Mouse (Mus musculus): ENCODE measurements around the gene 3110009E18Rik. TPM values are rescaled to one million over a fixed set of nuclear protein-coding genes. Genes with fewer than 3 reads are reported as not detected.

Gene 3110009E18Rik
- 12.8 and 14.3 TPM in 2 replicates for polyA plus RNA-seq (2016; fragmentation: Nextera tagmentation; extraction: Ambion mirVana)

DNA sequence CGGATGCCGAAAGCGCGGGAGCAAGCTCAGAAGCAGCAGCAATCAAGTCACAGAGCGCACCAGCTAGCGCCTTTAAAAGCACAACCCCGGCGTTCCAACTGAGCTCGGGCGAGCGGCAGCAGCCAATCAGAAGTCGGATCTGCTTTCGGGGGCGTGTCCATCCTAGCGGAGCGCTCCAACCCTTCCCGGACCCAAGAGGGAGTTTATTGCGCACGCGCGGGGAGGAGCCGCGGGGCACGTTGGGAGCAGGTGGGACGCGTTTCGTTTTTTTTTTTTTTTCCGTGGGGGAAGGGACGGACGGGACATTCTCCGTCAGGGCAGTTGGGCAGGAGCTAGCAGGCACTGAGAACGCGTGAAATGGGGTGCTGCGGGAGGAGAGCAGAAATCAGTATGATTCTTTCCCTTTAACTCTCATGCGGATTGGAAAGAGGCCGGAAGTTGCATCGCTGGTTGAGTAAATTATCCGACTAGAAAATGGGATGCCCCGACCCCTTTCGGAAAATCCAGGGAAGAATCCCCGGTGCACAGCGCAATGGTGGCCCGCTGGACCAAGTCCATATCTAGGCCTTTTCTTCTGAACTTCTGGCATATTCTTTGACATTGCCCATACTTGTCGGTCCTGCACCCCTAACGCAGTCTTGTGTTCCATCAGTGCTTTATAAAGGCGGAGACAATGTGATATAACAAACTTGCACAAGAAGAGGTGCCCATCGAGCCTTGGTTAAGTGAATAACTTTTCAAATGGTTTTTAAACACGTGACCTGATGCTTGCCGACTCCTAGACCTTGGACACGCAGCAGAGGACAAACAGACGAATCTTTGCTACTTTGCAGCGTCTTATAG lies at the start of gene 3110009E18Rik, which contains the start of gene Dbi:
TSS of gene 3110009E18Rik (plus strand) at position 219 of the 843 bp plus-strand sequence.
TSS of gene Dbi (minus strand) at position 110 of the 843 bp plus-strand sequence.
- H3K9ac ChIP-seq = peak within 1 kb of the TSS; percentile 77
- H3K36me3 ChIP-seq = peaks cover 19% of the 10 kb centered on the region
- peak within 1 kb of the TSS; percentile 68 for H3K4me3 ChIP-seq
- peak; percentile 92 for ATAC-seq
- H3K9me3 ChIP-seq (replicated peaks) = no peaks in the 10 kb centered on the region
- H3K4me2 ChIP-seq = peak within 1 kb of the TSS; percentile 89
- WGBS (ENCODE audit: insufficient replicate concordance) = 2% methylated on average over 52 of the region's 52 CpGs
- no peaks in the 10 kb centered on the region for H3K27me3 ChIP-seq (replicated peaks)
- peak within 1 kb of the TSS; percentile 84 for H3K27ac ChIP-seq
- H3K4me1 ChIP-seq = peaks cover 43% of the 10 kb centered on the region

DNA sequence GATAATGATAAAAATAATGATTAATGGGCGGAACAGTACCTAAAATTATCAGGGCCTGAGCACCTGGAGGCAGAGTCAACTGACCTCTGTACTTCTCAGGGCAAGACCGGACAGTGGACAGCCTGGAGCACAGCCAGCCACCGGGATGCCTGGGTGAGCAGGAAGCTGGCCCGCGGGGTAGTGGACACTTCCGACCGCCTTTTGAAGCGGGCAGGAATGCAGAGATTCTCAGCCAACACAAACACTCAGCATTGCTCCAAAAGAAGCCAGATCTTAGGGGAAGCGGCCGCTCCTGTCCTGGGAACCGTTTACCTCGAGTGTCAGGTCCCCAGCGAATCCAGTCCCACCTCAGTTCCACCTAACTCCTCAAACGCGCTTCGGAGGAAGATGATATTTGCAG lies 48.1 kb upstream of the 3110009E18Rik start:
- Histone ChIP-seq H3K4me3 (peak overlapping the region; percentile 46), H3K9ac (peak overlapping the region; percentile 48)
- ATAC-seq = 0 out of 2 replicates have a peak, but pooled peaks have one; percentile 36

DNA sequence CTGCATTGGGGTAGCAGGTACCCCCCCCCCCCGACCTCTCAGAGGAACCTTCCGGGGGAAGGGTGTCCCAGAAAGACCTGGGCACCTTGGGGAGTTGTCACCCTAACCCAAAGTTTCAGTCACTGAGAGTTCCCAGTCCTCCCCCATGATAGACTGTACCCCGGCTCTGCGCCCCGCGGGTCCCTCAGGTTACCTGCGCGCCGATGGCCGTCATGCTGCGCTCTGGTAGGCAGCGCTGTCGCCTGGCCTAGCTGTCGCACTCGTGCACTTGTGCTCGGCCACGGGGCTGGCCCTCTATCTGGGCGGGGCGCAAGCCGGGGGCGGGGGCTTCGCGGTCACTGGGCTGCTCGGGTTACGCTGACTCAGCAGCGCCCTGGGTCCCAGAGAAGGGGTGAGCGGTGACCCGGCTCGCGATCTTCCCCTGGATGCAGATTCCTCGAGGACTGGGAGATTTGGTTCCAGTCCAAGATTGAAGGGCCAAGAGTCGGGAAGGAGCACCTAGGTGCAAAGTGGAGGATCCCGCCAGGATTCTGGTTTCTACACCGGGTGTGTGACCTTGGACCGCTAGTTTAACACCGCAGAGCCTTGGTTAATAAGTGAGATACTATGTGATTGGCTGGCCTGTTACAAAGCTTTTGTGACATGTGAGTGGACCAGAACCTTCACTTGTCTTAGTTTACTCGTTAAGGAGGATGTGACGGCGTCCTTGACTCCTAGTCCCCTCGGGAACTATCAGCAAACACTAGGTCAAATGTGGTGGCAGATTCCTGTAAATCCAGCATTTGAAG lies 47.3 kb upstream of the 3110009E18Rik start, which contains the start of gene Tmem37:
TSS of gene Tmem37 (minus strand) at position 556 of the 788 bp plus-strand sequence.
- Histone ChIP-seq H3K4me2 (peak within 1 kb of the TSS; percentile 66), H3K4me3 (peak within 1 kb of the TSS; percentile 46), H3K36me3 (no peaks in the 10 kb centered on the region), H3K9ac (peak within 1 kb of the TSS; percentile 48), H3K27me3 (replicated peaks) (peaks cover 40% of the 10 kb centered on the region), H3K4me1 (peaks cover 26% of the 10 kb centered on the region), H3K9me3 (replicated peaks) (no peaks in the 10 kb centered on the region), H3K27ac (peak within 1 kb of the TSS; percentile 56; the same call in 1 of the 2 replicates)
- ATAC-seq = peak; percentile 68
- 2% methylated on average over 40 of the region's 40 CpGs for WGBS (ENCODE audit: insufficient replicate concordance)

More for the DNA sequence above, 48.1 kb upstream of the 3110009E18Rik start:
- Histone ChIP-seq H3K27me3 (replicated peaks) (peaks cover 40% of the 10 kb centered on the region), H3K36me3 (peaks cover 1% of the 10 kb centered on the region; the same call in 1 of the 2 replicates), H3K27ac (peak overlapping the region; percentile 56; the same call in 1 of the 2 replicates), H3K4me2 (peak overlapping the region; percentile 66), H3K4me1 (peaks cover 20% of the 10 kb centered on the region; the same call in 1 of the 2 replicates), H3K9me3 (replicated peaks) (no peaks in the 10 kb centered on the region)
- WGBS (ENCODE audit: insufficient replicate concordance) = 10% methylated on average over 16 of the region's 16 CpGs

DNA sequence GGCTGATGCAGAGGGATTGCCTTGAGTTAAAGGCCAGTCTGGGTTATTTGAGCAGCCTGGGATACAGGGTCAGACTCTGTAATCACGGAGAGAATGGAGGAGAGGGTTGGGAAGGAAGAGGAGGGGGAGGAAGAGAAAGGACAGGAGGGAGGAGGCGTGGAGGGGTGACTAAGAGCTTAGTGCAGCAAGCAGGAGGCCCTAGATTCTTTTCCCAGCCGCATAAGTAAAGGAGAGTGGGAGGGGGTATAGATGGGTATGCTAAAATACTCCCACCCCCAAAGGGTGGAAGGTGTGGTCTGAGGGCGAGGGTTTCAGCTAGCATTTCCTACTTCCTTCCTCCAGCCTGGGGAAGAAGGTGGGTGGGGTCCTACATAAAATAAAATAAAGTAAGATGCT lies 46.7 kb upstream of the 3110009E18Rik start:
- Histone ChIP-seq H3K4me1 (peaks cover 21% of the 10 kb centered on the region), H3K27ac (no peak overlapping the region; the same call in 1 of the 2 replicates), H3K27me3 (replicated peaks) (peaks cover 40% of the 10 kb centered on the region), H3K9me3 (replicated peaks) (no peaks in the 10 kb centered on the region), H3K36me3 (no peaks in the 10 kb centered on the region), H3K4me3 (peak overlapping the region; percentile 46), H3K9ac (no peak overlapping the region), H3K4me2 (peak overlapping the region; percentile 66)
- WGBS (ENCODE audit: insufficient replicate concordance) = 20% methylated on average over 4 of the region's 4 CpGs
- ATAC-seq = no peak

DNA sequence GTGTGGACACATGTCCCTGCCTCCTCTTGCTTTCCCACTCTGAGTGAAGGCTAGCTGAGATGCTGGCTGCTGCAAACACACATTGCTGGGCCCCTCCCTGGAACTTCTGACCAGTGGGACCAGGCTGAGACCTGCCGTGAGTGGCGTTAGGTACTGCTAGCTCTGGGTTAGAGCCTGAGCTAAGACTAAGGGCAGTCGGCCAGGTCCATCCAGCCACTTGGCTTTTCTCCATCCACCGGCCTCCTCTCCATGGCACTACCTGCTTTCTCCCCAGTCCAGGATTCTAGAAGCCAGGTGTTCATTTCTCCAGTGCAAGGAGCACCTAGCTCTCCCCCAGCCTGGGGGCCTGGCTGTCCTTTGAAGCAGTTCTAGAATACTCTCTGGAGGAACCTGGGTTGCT lies 46.1 kb upstream of the 3110009E18Rik start:
- no peak overlapping the region for H3K27ac ChIP-seq
- H3K9me3 ChIP-seq (replicated peaks) = no peaks in the 10 kb centered on the region
- no peak overlapping the region for H3K4me2 ChIP-seq
- ATAC-seq = no peak
- H3K4me3 ChIP-seq = no peak overlapping the region
- no peaks in the 10 kb centered on the region for H3K36me3 ChIP-seq
- H3K9ac ChIP-seq = no peak overlapping the region
- peaks cover 40% of the 10 kb centered on the region for H3K27me3 ChIP-seq (replicated peaks)
- peaks cover 21% of the 10 kb centered on the region for H3K4me1 ChIP-seq
- 69% methylated on average over 4 of the region's 4 CpGs for WGBS (ENCODE audit: insufficient replicate concordance)

DNA sequence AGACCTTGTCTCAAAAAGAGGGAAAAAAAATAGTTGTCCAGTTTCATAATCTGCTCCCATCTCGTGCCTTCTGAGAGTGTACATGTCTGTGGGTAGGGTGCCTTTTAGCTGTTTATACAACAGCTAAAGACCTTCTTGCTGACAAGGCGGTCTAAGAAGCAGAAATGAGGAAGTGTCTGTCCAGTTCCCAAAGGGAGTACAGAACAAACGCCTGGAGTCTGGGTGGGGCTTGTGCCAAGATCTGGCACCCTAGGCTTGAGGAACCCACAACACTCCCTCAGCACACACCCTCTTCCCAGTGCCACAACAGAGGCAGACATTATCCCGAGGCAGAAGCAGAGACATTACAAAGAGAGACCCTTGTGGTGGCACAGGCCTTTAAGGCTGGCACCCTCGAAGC lies 45.5 kb upstream of the 3110009E18Rik start:
- Histone ChIP-seq H3K9me3 (replicated peaks) (no peaks in the 10 kb centered on the region), H3K36me3 (no peaks in the 10 kb centered on the region), H3K4me1 (peaks cover 21% of the 10 kb centered on the region), H3K9ac (no peak overlapping the region), H3K27me3 (replicated peaks) (peaks cover 40% of the 10 kb centered on the region), H3K4me2 (no peak overlapping the region), H3K27ac (no peak overlapping the region), H3K4me3 (no peak overlapping the region)
- no peak for ATAC-seq
- WGBS (ENCODE audit: insufficient replicate concordance) = 35% methylated on average over 5 of the region's 5 CpGs

DNA sequence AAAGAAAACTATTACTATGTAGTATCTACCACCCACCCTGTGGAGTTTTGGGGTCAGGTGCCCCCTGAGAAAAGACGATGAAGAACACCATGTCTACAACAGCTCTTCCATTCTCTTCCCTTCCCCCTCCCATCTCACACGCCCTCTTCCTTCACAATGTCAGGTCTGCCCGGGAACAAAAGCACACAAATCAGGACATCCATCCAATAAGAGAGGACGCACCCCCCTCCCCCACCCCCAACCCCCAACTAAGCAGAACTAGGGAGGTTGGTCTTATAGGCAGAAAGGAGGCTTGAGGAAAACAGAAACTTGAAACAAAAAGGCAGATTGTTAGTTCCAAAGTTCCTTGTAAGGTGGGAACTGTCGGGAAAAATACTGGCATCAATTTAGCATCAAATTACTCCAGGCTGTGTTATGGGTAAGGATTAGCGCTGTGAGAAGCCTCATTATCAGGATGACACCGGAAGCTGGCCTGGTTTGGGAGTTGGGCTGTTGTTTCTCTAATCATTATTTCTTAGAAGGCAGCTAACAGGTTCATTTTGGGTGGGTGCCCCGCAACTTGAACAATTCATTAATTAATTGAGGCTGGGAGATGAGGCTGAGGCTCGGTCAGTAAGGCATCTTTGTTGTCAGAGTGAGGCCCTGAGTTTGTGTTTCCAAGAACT lies 43.1 kb upstream of the 3110009E18Rik start:
- no peak overlapping the region for H3K4me2 ChIP-seq
- no peaks in the 10 kb centered on the region for H3K9me3 ChIP-seq (replicated peaks)
- ATAC-seq = no peak
- H3K4me1 ChIP-seq = peaks cover 20% of the 10 kb centered on the region
- 28% methylated on average over 9 of the region's 9 CpGs for WGBS (ENCODE audit: insufficient replicate concordance)
- H3K27ac ChIP-seq = no peak overlapping the region
- H3K36me3 ChIP-seq = no peaks in the 10 kb centered on the region
- H3K27me3 ChIP-seq (replicated peaks) = peaks cover 27% of the 10 kb centered on the region
- no peak overlapping the region for H3K4me3 ChIP-seq
- no peak overlapping the region for H3K9ac ChIP-seq

DNA sequence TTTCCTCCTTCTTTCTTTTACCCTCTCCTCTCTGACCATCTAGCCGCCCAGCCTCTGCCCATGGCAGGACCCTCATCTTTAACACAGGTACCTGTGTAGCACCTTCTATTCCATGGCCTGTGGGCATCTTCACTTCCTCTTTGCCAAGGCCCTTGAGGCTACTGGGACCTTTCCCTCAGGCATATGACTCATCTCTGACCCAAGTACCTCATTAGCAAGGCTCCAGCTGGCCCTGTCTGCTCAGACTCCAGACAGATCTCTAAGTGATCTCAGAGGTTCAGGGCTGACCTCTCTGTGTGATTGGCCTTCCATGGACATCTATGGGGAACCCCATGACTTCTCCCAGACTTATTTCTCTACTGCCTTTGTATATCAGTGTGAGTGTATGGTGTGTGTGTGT lies 40.4 kb upstream of the 3110009E18Rik start:
- Histone ChIP-seq H3K4me3 (no peak overlapping the region), H3K27ac (no peak overlapping the region), H3K4me1 (peaks cover 18% of the 10 kb centered on the region), H3K9ac (no peak overlapping the region), H3K27me3 (replicated peaks) (0 out of 2 replicates have a peak, but pooled peaks cover 2% of the 10 kb centered on the region), H3K9me3 (replicated peaks) (no peaks in the 10 kb centered on the region), H3K36me3 (no peaks in the 10 kb centered on the region), H3K4me2 (no peak overlapping the region)
- WGBS (ENCODE audit: insufficient replicate concordance) = 57% methylated on average over 1 of the region's 1 CpGs
- no peak for ATAC-seq

DNA sequence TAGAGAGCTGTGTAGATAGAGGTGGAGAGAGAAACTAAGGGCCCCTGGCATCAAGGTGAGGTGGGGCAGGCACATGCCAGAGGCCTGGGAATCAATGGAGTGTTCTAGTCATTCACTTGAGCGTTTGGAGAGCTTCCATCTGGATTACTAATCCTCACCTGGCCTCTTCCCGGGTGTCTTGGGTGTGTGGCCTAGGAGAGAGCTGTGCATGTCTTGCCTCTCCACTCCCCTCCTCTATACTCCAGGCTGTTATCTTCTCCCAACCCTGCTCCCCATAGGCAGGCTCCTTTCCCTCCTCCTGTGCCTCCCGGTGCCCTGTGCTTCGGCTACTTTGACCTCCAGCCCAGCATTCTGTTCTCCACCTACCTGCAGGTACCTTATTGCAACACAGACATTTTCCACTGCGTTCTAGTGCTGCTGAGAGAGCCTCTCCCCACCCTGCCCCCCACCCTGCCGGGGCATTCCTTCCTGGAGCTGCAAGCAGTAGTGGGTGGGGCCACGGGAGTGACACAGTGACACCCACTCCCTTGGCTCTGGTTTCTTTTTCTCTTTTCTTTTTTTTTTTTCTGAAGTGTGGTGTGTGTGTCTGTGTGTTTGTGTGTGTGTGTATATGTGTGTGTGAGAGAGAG lies 37.9 kb upstream of the 3110009E18Rik start:
- Histone ChIP-seq H3K36me3 (no peaks in the 10 kb centered on the region), H3K9ac (no peak overlapping the region), H3K27ac (no peak overlapping the region), H3K4me2 (peak overlapping the region; percentile 28; the same call in 1 of the 2 replicates), H3K9me3 (replicated peaks) (no peaks in the 10 kb centered on the region), H3K27me3 (replicated peaks) (no peaks in the 10 kb centered on the region), H3K4me1 (peaks cover 20% of the 10 kb centered on the region), H3K4me3 (no peak overlapping the region)
- ATAC-seq = peak; percentile 40; the same call in 1 of the 2 replicates
- WGBS (ENCODE audit: insufficient replicate concordance) = 30% methylated on average over 7 of the region's 7 CpGs

DNA sequence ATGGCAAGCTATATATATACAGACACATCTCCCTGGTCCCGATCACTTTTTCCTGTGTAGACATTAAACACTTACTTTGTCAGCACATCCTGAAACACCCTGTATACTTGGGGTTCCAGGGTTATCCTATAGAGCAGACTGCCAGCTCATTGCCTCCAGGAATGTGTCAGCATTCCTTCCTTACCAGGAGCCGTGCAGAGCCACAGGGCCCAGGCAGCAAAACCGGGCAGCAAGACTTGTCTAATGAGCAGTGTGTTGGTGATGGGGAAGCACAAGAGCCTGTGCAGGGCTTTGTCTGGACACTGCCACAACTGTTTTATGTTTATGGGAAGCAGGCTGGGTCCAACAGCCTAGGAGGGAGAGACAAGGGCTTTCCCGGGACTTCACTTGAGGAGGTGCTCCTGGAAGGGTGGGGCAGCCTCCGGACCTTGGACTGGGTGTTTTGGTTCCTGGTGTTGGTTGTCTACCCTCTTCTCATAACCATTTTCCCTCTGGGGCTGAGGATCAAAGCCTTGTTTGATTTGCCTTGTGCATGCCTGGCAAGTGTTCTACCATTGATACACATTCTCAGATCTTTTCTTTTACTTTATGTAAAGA lies 37.0 kb upstream of the 3110009E18Rik start:
- peak; percentile 34; the same call in 1 of the 2 replicates for ATAC-seq

More for the DNA sequence above, 37.0 kb upstream of the 3110009E18Rik start:
- Histone ChIP-seq H3K9ac (no peak overlapping the region), H3K36me3 (no peaks in the 10 kb centered on the region), H3K4me3 (no peak overlapping the region), H3K4me2 (no peak overlapping the region), H3K9me3 (replicated peaks) (no peaks in the 10 kb centered on the region), H3K4me1 (peaks cover 15% of the 10 kb centered on the region), H3K27ac (no peak overlapping the region), H3K27me3 (replicated peaks) (no peaks in the 10 kb centered on the region)
- WGBS (ENCODE audit: insufficient replicate concordance) = 46% methylated on average over 5 of the region's 5 CpGs
